Mouse (Mus musculus) kidney, adult 11 months (tissue): ENCODE results near the gene Rpl14.

ENCODE experiments used
- DNase-seq: peaks from one replicate; pipeline ENCODE4 v3.0.0; 2022

Gene Rpl14

DNA sequence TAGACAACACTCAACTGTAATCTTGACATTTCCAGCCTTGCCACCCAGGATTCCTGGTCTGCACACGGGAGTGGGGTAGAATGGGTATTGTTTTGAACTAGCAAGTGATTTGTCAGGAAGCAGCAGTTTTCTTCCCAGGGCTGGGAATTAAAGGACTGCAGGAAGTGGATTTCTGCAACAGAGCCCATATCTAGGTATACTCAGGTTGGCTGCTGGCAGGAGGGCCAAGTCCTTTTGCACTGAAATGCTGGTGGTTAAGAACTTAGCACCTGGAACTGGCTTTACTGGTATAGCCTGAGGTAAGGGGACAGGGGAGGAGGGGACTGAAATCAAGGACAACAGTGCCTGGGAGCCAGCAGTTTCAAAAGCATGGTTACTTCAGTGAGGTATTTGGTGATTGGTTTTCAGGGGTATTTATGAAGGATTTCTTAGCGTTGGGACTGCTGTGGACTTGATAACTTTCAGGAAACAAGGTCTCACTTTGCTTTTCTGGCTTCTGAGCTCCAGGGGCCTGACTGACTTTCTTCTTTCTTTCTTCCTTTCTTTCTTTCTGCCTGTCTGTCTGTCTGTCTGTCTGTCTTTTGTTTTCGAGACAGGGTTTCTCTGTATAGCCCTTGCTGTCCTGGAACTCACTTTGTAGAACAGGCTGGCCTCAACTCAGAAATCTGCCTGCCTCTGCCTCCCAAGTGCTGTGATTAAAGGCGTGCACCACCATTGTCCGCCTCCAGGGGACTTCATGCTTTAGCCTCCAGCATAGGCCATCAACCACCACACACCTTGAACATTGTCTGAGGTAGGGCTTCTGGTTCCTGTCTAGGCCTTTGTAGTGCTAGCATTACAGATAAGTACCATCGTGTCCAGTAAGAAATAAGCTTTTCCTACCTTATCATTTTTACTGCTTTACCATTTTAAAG lies 4.8 kb downstream of the Rpl14 start:
- DNase-seq: no peak

DNA sequence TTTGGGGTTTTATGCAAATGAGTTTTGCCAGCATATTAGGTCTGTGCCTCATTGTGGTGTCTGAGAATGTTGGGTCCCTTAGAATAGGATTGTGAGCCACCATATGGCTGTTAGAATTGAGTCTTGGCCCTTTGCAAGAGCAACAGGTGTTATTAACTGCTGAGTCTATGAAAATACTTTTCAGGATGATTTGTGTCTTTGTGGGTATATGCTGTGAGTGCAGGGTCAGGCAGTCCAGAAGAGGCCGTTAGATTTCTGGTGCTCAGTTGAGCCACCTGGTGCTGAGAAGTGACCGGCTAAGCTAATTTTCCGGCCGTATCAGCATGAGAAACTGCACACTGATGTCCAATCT lies 5.4 kb downstream of the Rpl14 start:
- DNase-seq: no peak

DNA sequence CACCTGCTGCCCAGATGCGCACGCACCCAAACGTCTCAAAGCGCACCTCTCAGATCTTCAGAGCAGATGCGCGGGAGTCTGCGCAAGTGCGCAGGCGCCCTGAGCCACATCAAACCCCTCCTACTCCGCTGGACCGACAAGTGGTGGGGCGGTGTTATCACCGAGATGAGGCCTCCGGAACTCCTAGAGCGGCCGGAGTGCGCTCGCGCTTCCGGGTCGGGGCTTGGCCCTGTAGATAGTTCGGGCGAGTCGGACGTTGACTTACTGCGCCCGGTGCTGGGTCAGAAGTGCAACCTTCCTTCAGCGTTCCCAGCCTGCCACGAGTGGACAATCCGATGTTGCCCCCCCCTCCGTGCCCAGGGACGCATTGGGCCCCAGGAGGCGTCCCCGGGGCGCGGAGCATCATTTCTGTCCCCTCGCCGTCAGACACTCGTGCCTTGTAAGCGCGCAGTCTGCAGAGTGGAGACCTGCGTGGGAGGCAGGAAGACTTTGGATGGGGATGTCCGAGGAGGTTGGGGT lies 5.9 kb downstream of the Rpl14 start:
- DNase-seq: peak; percentile 88

DNA sequence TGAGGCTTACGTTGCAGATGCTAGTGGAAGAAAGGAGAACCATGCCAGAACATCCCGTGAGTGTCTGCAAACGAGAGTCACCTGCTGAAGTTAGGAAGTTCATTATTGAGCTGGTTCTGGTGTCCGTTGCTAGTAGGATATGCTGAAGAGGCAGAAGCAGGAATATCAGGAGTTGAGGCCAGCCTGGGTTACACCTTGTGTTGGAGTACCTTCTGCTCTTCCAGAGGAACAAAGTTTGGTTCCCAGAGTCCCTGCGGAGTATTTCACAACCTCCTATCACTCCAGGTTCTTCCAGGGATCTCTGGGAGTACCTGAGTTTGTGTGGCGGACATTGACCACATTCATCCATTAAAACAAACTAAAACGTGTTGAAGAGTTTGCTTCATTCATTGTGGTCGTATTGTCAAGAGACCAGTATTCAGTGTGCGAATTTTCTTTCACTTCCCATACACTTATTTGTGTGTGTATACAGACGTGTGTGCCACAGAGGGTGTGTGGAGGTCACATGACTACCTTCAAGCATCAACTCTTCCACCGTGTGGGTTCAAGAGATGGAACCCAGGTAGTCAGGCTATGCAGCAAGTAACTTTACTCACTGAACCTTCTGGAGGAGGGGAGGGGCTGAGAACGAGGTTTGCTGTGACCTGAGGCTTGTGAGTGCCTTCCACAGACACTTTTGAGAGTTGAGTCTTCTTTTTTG lies 6.6 kb downstream of the Rpl14 start:
- no peak for DNase-seq

DNA sequence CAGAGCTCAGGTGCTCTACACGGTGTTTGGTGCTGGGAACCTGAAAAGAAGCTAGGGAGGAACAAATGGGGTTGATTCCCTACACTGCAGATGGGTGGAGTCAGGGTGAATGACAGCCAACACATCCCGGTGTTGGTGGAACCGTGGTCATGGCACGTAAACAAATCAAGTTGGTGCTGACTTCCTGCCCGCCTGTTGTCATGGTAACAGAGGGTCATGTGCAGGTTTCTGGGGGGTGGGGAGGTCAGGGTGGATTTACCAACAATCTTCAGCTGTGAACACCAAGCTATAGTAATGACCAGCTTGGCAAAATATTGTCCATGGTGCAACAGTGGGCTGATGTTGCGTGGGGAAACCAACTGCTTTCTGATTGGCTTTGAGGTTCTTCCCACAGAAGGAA lies 7.5 kb downstream of the Rpl14 start:
- no peak for DNase-seq

DNA sequence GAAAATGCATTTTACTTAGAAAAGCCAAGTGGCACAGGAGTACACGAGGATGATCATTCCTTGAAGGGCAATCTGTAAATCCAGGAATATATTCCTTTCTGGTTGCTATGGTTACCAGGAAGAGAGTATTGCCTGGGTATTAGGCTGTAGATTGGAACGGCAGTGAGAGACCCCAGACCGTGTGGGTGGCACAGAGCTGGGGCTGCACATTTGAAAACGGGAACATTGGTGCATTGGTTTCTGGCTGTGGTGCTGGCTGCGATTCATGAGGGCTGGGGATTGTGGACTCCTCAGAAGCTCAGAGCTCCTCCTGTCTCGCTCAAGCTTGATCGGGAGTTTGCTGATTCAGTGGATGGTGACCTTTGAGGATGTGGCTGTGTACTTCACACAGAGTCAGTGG lies 8.6 kb downstream of the Rpl14 start:
- DNase-seq: no peak

DNA sequence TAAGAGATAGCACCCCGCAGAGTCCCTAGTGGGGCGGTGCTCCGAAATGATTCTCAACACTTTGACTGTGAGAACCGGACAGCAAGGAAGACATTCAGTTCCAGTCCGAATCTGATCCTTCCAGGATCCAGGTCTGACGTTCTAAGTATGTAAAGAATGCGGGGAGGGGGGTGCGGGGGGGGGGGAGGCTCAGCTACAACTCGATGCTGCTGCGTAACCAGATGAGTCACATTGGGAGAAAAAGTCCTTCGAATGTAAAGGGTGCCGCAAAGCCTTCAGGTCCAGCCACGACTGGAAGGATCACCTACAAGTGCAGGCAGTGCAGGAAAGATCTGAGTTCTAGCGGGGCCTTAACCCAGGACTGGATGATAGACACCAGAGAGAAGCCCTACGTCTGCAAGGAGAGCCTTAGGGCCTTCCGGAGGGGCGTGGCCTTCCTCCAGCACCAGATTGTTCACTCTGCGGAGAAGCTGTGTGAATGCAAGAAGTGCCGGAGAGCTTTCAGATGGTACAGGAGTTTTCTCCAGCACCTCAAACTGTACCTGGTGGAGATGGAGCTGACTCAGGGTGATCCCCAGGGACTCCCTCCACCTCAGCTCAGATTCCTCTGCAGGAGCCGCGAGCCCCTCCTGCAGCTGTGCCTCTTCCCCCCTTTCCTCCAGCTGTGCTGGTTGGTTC lies 10.8 kb downstream of the Rpl14 start:
- peak; percentile 49 for DNase-seq

DNA sequence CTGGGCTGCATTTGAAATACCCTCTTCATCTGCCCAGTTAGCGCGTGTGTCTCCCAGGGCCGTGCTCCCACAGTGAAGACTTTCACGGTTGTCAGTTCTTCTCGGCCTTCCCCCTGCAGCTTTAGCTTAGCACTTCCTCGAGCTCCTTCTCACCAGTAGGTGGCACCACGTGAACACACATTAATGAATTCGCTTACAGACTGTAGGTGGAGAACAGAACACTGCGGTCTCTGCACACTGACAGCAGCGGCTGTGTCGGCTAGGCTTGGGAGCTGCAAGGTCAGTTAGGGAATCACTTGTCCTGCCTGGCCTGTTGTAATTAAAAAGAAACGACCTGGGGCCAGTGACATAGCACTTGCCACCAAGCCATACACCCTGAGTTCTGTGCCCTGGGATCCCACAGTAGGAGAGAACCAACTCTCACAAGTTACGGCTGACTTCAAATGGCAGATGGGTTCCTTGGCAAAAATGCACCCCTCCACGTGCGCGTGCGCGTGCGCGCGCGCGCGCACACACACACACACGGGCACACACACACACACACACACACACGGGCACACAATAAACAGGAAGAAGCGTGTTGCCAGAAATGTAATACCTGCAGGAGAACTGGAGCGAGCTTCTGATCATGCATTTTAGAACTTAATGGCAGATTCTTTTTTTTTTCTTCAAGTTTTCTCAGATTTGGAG lies 11.5 kb downstream of the Rpl14 start:
- DNase-seq: peak; percentile 88

DNA sequence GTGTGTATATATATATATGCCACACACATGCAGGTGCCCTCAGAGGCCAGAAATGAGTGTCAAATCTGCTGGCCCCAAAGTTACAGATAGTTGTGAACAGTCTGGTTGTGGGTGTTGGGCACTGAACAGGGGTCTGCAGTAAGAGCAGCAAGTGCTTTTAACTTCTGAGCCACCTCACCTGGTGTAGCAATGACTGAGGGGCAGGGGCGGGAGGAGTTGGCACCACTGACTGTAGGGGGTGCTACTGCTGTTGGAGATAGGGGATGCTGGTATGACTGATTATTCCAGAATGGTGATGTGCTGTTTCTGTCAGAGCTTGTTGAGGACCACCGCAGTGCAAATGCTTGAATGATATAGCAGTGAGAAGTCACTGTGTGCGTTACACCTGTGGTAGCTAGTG lies 12.1 kb downstream of the Rpl14 start:
- DNase-seq: no peak

DNA sequence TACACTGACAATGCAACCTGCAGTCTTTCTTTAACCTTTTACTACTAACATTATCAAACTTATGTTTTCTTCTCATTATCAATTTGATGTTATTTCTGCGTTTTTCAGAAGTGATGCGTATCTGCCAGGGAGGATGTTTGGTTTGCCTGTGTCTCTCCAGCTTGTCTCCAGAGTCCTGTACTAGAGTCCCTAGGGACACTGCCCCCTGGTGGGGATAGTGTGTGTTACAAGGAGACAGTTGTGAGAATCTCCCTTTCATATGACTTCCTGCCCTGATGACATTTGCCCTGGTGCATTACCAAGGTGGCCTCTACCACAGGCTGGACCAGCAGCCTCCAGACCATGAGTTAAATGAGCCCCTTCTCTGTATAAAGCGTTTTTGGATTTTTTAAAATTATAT lies 15.3 kb downstream of the Rpl14 start:
- DNase-seq: peak; percentile 46

DNA sequence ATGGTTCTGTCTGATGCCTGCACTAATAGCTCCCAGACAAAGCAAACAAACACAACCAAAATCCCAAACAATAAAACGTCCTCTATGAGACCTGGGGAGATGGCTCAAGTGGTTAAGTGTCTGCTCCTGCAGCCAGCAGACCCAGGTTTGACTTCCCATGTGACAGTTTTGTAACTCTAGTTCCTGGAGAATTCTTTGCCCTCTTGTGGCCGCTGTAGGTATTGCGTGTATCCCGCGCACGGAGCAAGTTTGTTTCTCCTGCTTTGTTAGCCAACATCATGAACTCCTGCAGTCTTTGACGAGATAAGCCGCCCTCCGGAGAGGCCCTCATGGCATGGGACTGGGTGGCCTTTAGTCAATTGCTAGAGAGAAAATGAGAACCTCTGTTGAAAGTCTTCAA lies 20.2 kb downstream of the Rpl14 start:
- peak; percentile 56 for DNase-seq

DNA sequence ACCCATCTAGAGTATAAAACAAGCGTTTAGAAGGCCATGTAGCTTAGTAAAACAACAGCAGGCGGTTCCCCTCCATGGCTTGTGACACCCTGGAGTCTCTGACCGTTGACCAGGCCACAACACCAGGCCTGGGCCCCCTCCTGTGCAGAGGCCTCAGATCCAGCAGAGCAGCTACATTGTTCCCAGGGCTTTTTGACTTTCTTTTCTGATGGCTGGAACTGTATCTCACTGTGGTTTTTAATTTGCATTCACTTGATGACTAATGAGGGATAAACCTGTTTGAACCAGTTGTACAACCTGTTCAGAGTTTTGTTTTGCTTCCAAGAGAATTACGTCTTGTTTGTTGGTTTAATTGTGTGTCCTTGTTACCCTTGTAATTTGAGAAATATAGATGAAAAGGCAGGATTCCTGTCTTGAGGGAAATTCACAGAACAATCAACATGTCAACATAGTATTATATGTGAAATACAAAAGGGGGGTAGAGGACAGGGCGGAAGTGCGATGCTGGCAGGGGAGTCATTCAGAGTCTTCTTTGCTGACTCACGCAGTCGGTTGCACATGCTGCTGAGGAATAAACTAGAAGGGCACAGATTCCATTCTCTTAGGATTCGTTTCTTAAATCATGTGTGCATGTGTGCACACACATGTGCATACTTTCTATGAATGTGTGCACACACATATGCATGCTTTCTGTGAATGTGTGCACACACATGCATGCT lies 22.3 kb downstream of the Rpl14 start:
- no peak for DNase-seq

DNA sequence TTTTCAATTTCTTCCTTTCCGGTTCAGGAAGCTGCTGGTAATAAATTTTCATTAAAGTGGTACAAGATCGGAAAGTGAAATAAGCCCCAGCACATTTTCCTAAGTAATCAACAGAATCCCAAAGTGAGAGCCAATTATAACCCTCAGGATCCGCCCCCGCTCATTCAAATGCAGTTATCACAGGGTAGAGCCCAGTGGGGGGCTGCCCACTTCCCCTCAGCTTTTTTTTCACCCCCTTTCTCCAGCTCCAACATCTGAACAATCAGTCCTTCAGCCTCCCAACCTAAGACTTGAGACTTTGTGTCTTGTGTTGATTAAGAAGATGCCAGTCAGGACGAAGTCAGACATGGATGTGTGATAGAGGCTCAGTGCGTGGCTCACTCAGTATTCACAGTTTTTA lies 23.6 kb downstream of the Rpl14 start:
- no peak for DNase-seq

DNA sequence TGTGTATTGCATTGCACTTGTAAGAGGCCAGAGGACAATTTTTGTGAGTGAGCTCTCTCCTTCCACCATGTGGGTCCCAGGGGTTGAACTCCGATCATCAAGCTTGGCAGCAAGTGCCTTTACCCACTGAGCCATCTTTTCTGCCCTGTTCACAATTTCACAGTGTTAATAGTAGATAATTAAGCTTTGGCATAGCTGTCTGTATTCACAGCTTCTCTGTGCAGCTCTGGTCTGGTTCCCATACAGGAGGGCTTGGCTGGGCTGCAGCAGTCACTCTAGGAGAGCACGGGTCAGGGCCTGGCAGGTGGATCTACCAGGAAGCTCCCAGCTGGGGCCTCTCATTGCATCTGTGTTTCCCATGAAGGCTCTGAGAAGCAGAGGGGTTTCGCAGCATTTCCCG lies 24.1 kb downstream of the Rpl14 start:
- no peak for DNase-seq

DNA sequence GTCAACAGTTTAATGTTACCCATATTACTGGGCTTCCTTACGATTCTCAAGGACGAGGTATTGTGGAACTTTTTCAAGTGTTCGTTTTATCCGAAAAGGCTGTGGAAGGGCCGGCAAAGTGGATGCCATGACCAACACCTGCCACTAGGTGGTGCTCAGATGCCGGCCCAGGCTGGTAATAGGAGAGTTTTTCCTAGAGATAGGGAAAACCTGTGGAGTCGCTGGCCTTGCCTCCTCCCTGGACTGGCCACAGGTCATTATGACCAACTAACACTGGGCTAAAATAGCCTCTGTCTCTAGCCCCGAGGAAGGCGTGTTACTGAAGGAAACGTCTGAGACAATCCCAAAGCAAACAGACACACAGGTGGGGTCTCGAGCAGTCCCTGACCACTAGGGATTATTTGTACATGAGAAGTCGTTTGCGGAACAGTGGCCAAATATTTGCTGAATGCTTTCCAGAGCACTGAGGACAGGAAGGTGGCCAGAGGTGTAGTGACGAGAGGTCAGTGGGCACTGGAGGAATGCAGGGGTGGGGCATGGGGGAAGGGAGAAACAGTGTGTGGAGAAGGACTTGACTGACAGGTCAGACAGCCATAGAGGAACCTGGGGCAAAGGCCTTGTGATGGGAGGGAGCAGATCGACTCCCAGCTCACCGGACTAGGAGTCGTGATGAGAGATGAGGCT lies 30.4 kb downstream of the Rpl14 start:
- peak; percentile 86 for DNase-seq

DNA sequence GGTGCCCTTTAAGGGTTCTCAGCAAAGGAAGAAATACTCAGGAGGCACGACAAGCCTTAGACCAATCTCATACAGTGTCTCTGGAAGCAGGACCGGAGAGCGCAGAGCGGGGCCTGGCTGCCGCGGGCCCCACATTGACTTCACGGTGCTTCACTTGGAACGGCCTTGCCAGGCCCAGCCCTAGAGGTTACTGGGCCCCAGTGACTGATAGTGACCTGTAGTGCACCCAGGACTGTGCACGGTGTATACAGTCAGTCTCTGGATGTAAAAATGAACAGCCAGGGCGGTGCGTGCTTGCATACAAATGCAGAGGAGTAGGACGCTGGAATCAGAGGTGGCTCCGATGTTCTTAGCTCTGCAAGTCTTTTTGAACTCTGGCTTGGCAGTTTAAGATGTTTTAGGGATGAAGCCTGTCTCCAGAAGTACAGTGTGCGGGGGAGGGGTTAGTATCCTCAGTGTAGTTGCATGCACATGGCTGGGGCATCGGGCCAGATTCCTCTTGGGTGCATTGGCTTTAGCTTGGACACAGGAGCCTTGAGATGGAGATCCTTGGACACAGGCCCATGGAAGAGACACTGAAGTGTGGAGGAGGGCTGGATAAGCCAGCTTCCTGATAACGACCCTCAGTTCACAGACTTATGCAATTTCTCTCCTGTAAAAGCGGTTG lies 31.1 kb downstream of the Rpl14 start:
- DNase-seq: peak; percentile 23

DNA sequence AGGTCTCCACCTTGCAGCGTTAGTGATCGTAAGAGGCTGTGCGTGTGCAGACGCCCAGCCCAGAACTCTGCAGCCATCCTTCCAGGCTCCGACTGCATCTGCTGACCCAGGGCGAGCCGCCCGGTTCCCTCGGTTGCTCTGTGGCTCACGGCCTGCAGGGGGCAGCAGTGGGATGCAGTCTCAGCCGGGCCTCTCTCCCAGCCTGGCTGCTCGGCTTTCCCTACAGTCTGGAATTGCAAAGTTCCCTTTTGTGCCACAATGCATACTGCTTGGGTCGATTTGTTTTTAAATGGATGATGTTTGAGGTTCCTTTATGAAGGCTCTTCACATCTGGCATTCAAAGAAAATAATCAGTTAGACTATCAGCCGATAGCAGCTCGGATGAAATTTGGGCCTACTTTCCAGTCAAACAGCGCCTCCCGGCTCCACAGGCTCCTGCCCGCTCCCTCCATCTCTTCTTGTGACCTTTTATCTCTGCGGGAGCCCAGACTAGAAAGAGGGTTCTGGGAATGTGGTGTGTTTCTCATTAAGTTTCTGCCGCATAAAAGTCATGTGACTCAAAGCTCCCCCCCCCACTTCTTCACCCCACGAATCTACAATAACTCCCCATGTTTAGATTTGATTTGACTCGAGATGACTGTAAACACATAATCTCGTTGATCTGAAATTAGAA lies 31.7 kb downstream of the Rpl14 start:
- DNase-seq: peak; percentile 79

DNA sequence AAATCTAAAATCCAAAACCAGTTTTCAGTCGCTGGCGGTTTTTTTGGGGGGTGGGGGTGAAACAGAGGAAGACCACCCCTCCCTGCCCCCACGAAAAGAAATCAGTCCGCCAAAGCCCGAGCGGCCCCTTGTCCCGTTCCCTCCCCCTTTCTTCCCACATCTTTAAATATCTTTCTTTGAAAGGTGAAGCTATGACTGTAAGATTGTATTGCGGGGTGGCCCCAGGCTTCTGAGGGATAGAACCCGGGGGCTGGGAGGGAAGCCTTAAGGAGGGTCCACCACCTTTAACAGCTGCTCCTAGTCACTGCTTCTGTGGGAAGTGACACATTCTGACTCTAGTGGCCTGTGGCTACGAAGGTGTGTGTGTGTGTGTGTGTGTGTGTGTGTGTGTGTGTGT lies 32.3 kb downstream of the Rpl14 start:
- no peak for DNase-seq

DNA sequence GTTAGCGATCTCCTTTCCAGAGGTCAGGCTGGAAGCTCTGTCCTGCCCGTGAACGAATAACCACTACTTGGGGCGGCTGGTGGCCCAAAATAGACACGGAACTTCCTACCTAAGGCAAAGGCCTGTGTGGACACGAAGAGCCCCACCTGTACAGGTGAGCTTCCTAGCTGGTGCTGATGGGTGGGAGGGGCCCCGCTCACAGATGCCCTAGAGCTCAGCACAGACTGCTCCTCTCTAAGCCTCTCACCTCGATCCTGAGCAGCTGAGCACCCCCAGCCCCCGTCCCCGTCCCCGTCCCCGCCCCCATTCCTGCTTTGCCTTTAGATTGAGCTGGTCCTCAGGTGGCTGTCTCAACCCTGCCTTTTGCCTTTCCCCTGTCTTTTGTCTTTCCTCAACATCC lies 32.7 kb downstream of the Rpl14 start:
- DNase-seq: no peak

DNA sequence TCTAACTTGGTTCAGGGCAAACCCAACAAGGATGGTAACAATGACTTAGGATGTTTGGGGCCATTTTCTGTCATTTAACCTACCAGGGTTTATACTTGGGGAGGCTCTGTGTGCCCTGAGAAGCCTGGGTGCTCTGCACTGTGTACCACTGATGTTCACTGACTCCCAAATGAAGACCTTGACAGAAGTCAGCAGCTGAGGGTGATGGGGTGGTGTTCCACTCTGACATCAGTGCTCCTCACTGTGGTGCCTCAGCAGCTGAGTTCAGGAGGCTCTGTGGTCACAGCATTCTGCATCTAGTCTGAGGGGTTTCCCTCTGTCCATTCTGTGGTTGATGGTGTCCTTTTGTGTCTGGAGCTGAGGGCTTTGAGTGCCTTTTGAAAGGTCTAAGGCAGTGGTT lies 39.8 kb downstream of the Rpl14 start:
- no peak for DNase-seq

DNA sequence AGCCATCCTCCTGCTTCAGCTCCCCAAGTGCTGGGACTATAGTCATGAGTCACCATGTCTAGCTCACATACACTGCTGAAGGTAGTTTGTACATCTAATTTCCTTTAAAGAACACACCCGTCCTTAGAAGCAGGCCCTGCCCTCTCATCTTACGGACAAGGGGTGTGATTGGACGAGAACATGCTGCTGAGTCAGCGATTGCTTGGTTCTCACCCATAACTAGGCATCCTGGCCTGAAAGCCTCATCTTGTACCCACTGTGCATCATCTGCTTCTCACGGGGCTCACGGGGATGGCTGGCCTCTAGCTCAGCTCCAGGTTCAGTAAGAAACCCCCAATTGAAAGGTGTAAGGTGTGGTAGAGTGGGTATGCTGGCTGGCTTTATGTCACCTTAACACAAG lies 42.8 kb downstream of the Rpl14 start:
- DNase-seq: no peak
